Mouse (Mus musculus): ENCODE measurements at regions not wholly inside any gene's neighbourhood (a gene's known extent, or its start where the extent isn't known, plus 50 kb on each side); places are given as distances from the start of the nearest gene placed in this dataset.

- TF ChIP-seq POLR2A (IDR thresholded peaks at IDR 0.05; ENCODE audit: low read depth, low read length) (no peak), CTCF (IDR thresholded peaks at IDR 0.05; ENCODE audit: extremely low read depth, insufficient read length, insufficient replicate concordance, low read depth, low read length) (no peak)
Observed at GRCm38 (mm10) chr1:193536552-193536951, 166.5 kb upstream of the Camk1g start.

Measured in small intestine, adult 2 months (tissue).